Mouse (Mus musculus) small intestine, adult 2 months (tissue): Measurements from ENCODE around the gene Card11. TPM values are rescaled to one million over a fixed set of nuclear protein-coding genes. Genes with fewer than 3 reads are reported as not detected.

Experiments
- H3K27ac ChIP-seq: fragments of 200-500 bp; 2 replicates; pipeline ENCODE4 v1.5.1; 2012; ENCODE audit warnings: low read depth, low read length, control low read depth, inconsistent platforms; ENCODE audit not compliant: insufficient read depth
- H3K27me3 ChIP-seq: fragments of 200-500 bp; 2 replicates; pipeline ENCODE4 v1.6.1; 2012; ENCODE audit warnings: mild to moderate bottlenecking, moderate library complexity, low read length, inconsistent platforms; ENCODE audit not compliant: control insufficient read depth, insufficient read depth
- H3K36me3 ChIP-seq: fragments of 200-500 bp; 2 replicates; pipeline ENCODE4 v1.6.1; 2012; ENCODE audit warnings: mild to moderate bottlenecking, low read length, control low read depth, inconsistent platforms; ENCODE audit not compliant: control insufficient read depth, insufficient read depth
- H3K4me1 ChIP-seq: fragments of 200-500 bp; 2 replicates; pipeline ENCODE4 v1.6.1; 2012; ENCODE audit warnings: low read length, inconsistent platforms, mixed read lengths; ENCODE audit not compliant: control insufficient read depth, insufficient read depth, insufficient read length
- H3K4me3 ChIP-seq: fragments of 200-500 bp; 2 replicates; pipeline ENCODE4 v1.5.1; 2012; ENCODE audit warnings: low read depth, mild to moderate bottlenecking, control low read depth, inconsistent platforms, low read length, moderate library complexity
- CTCF ChIP-seq: fragments of 200-500 bp; IDR thresholded peaks from 2 replicates; pipeline ENCODE4 v1.5.1; 2012; ENCODE audit warnings: low read depth, mild to moderate bottlenecking, control low read depth, inconsistent platforms, low read length, moderate library complexity, mixed read lengths; ENCODE audit not compliant: insufficient replicate concordance, insufficient read length; ENCODE audit errors: extremely low read depth
- POLR2A ChIP-seq: fragments of 200-500 bp; IDR thresholded peaks from 2 replicates; pipeline ENCODE4 v1.6.1; 2012; ENCODE audit warnings: low read depth, mild to moderate bottlenecking, control low read depth, inconsistent platforms, low read length, moderate library complexity
- WGBS: fragments of 180-500 bp; shearing (Covaris S2); methylation state at CpG from one replicate; pipeline ENCODE4 v1.1.7; 2018; 5-methylcytosine and 5-hydroxymethylcytosine counted together
- polyA plus RNA-seq: library from polyadenylated mRNA; depleted of rRNA; stranded (reverse); fragments of >200 nt; gene quantifications from 2 replicates; pipeline ENCODE4 v1.2.3, GENCODE M21; 2012

Gene Card11
- polyA plus RNA-seq, 1 experiment: 17.1 TPM

DNA sequence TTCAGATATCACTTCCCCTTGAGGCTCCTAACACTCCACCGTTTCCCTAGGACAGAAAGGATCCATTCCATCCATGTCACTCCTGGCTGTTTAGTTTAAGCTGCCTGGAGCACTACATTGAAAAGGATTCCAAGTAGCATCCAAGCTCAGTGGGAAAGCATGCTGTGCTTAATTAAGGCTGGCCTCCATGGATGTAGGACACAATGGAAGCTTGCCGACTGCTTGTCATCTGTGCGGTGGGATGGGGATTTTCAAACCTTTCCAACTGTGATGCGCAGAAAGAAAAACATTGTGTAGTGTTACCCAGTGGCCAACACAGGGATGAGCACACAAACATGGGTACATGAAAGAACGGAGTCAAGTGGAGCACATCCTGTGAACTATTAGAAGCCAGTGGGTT is 89.5 kb downstream of the Card11 start:
- Histone ChIP-seq H3K4me1 (no peaks in the 10 kb centered on the region), H3K27ac (no peak overlapping the region), H3K36me3 (peaks cover 10% of the 10 kb centered on the region), H3K27me3 (no peaks in the 10 kb centered on the region), H3K4me3 (no peak overlapping the region)
- 85% methylated on average over 5 of the region's 5 CpGs for WGBS
- TF ChIP-seq CTCF (no peak), POLR2A (no peak)

DNA sequence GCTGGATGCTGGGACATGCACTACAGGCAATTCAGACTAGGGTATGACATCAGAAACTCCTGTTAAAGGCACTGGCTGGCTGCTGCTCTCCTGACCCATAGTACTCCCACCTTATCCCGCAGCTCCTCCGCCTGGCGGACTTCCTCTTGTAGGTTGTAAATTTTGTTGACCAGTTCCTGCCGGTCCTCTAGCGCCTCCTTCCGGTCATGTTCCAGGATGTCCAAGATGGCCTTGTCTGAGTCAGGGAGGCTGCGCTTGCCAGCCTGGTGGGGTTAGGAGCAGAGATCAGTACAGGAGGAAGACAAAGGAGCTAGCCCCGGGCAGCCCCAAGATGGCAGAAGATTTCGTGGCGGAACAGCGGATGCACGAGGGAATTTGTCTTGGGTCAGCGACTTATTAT is 99.5 kb downstream of the Card11 start:
- WGBS: 83% methylated on average over 13 of the region's 13 CpGs
- Histone ChIP-seq H3K27me3 (no peaks in the 10 kb centered on the region), H3K36me3 (peaks cover 19% of the 10 kb centered on the region), H3K4me1 (no peaks in the 10 kb centered on the region), H3K4me3 (no peak overlapping the region), H3K27ac (no peak overlapping the region)
- TF ChIP-seq CTCF: no peak
- no peak for TF ChIP-seq POLR2A

DNA sequence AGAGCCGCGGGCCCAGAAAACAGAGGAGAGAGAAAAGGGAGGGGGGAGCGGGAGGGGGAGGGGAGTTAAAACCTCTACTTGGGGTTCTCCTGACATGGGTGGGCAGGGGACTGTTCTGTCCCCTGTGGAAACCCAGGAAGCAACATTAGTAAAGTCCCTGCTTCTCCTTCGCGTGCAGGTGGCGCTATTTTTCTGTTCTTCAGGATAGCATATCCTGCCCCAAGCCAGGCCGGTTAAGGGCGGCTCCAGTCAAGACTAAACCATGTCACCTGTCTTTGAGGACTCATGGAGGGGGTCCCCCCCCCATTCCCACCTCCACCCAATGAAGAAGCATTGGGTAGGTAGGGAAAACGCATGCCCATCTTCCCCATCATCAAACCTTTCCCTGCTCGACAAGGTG is 109.3 kb downstream of the Card11 start:
- WGBS: 63% methylated on average over 10 of the region's 10 CpGs
- Histone ChIP-seq H3K27me3 (no peaks in the 10 kb centered on the region), H3K27ac (no peak overlapping the region), H3K4me3 (no peak overlapping the region), H3K4me1 (no peaks in the 10 kb centered on the region; the same call in 1 of the 2 replicates), H3K36me3 (peaks cover 7% of the 10 kb centered on the region; the same call in 1 of the 2 replicates)
- TF ChIP-seq POLR2A (no peak), CTCF (no peak)

DNA sequence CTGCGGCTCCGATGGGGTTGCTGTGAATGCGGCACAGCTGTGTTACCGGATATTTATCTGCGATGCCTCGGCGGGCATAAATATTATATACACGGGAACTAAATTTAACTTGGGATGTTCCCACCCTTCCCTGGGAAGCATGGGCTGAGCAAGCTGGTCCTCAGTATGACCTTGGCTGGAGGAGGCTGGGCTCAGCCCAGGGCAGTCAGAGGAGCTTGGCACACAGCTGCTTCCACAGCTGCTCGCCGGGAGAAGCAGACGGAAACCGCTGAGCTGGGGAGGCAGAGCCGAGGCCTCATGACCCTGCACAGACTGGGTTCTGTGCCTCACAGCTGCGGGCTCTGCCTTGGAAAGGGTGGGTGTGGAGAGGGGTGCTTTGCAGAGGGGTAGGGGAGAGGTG is 110.3 kb downstream of the Card11 start:
- no peak overlapping the region for H3K4me3 ChIP-seq
- no peaks in the 10 kb centered on the region; the same call in 1 of the 2 replicates for H3K4me1 ChIP-seq
- no peaks in the 10 kb centered on the region for H3K27me3 ChIP-seq
- TF ChIP-seq POLR2A (no peak), CTCF (no peak)
- no peak overlapping the region for H3K27ac ChIP-seq
- WGBS: 70% methylated on average over 14 of the region's 14 CpGs
- H3K36me3 ChIP-seq: peaks cover 15% of the 10 kb centered on the region

DNA sequence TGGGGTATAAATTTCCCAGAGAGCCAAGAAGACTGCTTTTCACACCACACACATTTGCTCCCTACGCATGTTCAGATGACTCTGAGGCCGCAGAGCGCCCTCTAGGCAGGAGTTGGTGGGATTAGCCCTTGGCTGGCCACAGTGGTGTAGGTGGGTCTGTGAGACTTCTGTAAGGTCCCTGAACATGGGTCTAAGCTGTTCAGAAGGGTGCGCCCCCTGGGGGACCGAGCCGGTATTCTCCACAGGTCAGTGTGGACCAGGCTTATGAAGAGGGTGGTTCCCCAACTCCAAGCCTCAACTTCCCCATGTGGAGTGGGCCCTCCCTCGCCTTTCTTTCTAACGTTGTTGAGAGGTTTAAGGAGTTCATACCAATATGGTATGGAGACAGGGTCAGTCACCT is 110.8 kb downstream of the Card11 start:
- Histone ChIP-seq H3K4me1 (no peaks in the 10 kb centered on the region; the same call in 1 of the 2 replicates), H3K27me3 (no peaks in the 10 kb centered on the region), H3K4me3 (no peak overlapping the region), H3K27ac (no peak overlapping the region), H3K36me3 (peaks cover 15% of the 10 kb centered on the region)
- TF ChIP-seq CTCF: peak; percentile 43; the same call in 1 of the 2 replicates
- TF ChIP-seq POLR2A: no peak
- 60% methylated on average over 8 of the region's 8 CpGs for WGBS

DNA sequence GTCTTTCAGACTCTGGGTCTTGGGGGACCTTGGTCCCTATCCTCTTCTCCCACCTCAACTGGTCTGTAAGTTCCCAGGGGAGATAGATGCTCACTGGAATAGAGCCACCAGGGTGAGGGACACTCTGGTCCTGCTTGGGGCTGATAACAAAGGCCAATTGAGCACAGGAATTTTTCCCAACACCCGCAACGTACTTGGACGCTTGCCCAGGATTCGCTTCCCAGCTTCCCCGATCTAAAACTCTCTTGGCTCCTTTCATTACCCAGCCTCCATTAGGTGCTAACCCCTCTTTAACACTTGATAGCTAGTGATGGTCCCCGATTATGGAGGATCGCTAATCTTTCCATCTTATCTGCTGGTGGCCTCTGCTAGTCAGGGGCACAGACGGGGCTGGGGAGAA is 112.5 kb downstream of the Card11 start:
- no peaks in the 10 kb centered on the region; the same call in 1 of the 2 replicates for H3K4me1 ChIP-seq
- 67% methylated on average over 8 of the region's 8 CpGs for WGBS
- H3K27me3 ChIP-seq: no peaks in the 10 kb centered on the region
- H3K36me3 ChIP-seq: peaks cover 20% of the 10 kb centered on the region
- no peak overlapping the region for H3K4me3 ChIP-seq
- H3K27ac ChIP-seq: no peak overlapping the region
- no peak for TF ChIP-seq POLR2A
- no peak for TF ChIP-seq CTCF

DNA sequence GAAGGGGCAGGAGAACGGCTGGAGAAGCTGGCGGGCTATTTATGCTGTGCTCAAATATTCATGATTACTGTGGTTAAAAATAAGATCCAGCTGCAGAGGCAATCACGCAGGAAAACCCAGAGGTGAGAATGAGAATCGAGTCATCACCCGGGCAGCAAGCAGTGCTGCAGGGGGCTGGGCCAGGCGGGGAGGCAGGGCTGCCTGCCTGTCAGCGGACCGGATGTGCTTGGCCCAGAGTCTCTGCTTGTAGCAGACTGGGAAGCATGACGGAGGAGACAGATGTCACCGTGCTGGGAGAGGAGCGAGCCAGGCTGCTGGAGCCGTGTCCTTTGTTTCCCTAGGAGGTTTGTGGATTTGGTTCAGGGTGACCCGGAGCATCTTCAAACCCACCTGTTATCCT is 115.4 kb downstream of the Card11 start:
- Histone ChIP-seq H3K27me3 (no peaks in the 10 kb centered on the region), H3K4me1 (no peaks in the 10 kb centered on the region), H3K27ac (no peak overlapping the region), H3K36me3 (peaks cover 18% of the 10 kb centered on the region), H3K4me3 (no peak overlapping the region)
- 74% methylated on average over 13 of the region's 13 CpGs for WGBS
- TF ChIP-seq CTCF: no peak
- TF ChIP-seq POLR2A: no peak

DNA sequence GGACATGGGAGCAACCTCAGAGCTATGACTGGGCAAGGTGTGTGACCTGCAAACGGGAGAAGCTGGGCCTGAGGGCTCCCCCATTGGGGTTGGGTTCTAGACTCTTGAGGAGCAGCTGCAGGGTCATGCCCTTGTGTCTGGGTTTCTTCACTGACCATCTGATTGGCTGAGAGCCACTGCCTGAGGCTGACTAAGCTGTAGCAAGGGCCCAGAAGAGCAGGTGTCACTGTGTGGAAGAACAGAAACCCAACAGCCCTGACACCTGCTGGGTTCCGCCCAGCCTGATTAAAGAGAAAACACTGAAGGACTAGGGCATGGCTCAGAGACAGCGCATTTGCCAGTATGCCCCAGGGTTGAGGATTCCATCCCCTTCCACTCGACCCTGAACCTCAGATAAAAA is 118.0 kb downstream of the Card11 start:
- no peak overlapping the region for H3K27ac ChIP-seq
- peaks cover 28% of the 10 kb centered on the region for H3K36me3 ChIP-seq
- H3K4me1 ChIP-seq: no peaks in the 10 kb centered on the region
- WGBS: 56% methylated on average over 4 of the region's 4 CpGs
- no peaks in the 10 kb centered on the region for H3K27me3 ChIP-seq
- H3K4me3 ChIP-seq: no peak overlapping the region
- TF ChIP-seq CTCF (no peak), POLR2A (no peak)
